Comparison of ENCODE assay signal across 19 mouse cellular contexts in genomic region chr13:40892547-40892946, GRCm38 (mm10). TPM values are rescaled to one million over a fixed set of nuclear protein-coding genes. Genes with fewer than 3 reads are reported as not detected.
A peak's percentile ranks its signal among the peaks of the same experiment; 100 is the strongest.
DNase-seq lines count a peak whose midpoint lies in the region; ATAC-seq and TF ChIP-seq lines count a peak whose summit lies in the region.
"Had no signal": no experiment of that assay in that cellular context is flagged by ENCODE, and none has a peak within 500 bp of the region (broad histone marks: within the 10 kb centered on the region; RNA-seq: fewer than 3 reads in every experiment).

No protein-coding gene starts in this region.

- H3K4me3 ChIP-seq in heart, postnatal 0 days (ENCODE audit: low read depth, low read length), result no peak overlapping the region
- peak overlapping the region; percentile 57 for H3K4me3 ChIP-seq in E14TG2a.4 (replicated peaks; ENCODE audit: low read length)
- no peak overlapping the region; the same call in 1 of the 2 replicates for H3K4me3 ChIP-seq in brown adipose tissue, adult 24 weeks (ENCODE audit: insufficient read depth, low read depth, low read length)
- no peak overlapping the region for H3K4me3 ChIP-seq in hindbrain, postnatal 0 days (ENCODE audit: low read length)
- H3K4me3 ChIP-seq: embryonic facial prominence, embryonic 10.5 days; forebrain, embryonic 13.5 days; heart, embryonic 12.5 days; hindbrain, embryonic 12.5 days had no signal

- H3K4me2 ChIP-seq in heart, postnatal 0 days (ENCODE audit: low read depth, low read length), result no peak overlapping the region
- H3K4me2 ChIP-seq in hindbrain, postnatal 0 days (ENCODE audit: low read depth, low read length), result no peak overlapping the region
- H3K4me2 ChIP-seq: forebrain, embryonic 13.5 days; heart, embryonic 12.5 days; hindbrain, embryonic 12.5 days had no signal

- no peak for ATAC-seq in heart, postnatal 0 days (ENCODE audit: insufficient read depth, low read depth)
- ATAC-seq in hindbrain, postnatal 0 days, result no peak
- ATAC-seq: CD4-positive, CD25-positive, alpha-beta regulatory T cell, adult 4 months; forebrain, embryonic 13.5 days; forebrain, postnatal 0 days; hindbrain, embryonic 16.5 days had no signal

- H3K4me1 ChIP-seq in heart, postnatal 0 days (ENCODE audit: control insufficient read depth, insufficient read depth), result peaks cover 21% of the 10 kb centered on the region
- H3K4me1 ChIP-seq in E14TG2a.4 (replicated peaks; ENCODE audit: low read depth, low read length), result peaks cover 96% of the 10 kb centered on the region
- peaks cover 23% of the 10 kb centered on the region for H3K4me1 ChIP-seq in brown adipose tissue, adult 24 weeks (ENCODE audit: control insufficient read depth, insufficient read depth, insufficient read length, low read length)
- no peaks in the 10 kb centered on the region for H3K4me1 ChIP-seq in hindbrain, postnatal 0 days (ENCODE audit: insufficient read depth, low read length)
- H3K4me1 ChIP-seq: hindbrain, embryonic 12.5 days had no signal

- no peak for TF ChIP-seq EP300 in heart, postnatal 0 days (IDR thresholded peaks at IDR 0.05; ENCODE audit: low read depth)

- 68% methylated on average over 4 of the region's 4 CpGs for WGBS in heart, postnatal 0 days
- 76% methylated on average over 4 of the region's 4 CpGs for WGBS in hindbrain, postnatal 0 days

- no peak overlapping the region for H3K9ac ChIP-seq in heart, postnatal 0 days (replicated peaks; ENCODE audit: low read depth, low read length)
- H3K9ac ChIP-seq in hindbrain, postnatal 0 days (replicated peaks; ENCODE audit: low read length), result no peak overlapping the region
- H3K9ac ChIP-seq: forebrain, embryonic 13.5 days; forebrain, postnatal 0 days; heart, embryonic 12.5 days; hindbrain, embryonic 12.5 days had no signal

- no peaks in the 10 kb centered on the region for H3K36me3 ChIP-seq in heart, postnatal 0 days (replicated peaks; ENCODE audit: control insufficient read depth, insufficient read depth, low read length)
- H3K36me3 ChIP-seq in E14TG2a.4 (ENCODE audit: insufficient read depth, low read length), result peaks cover 64% of the 10 kb centered on the region
- no peaks in the 10 kb centered on the region for H3K36me3 ChIP-seq in hindbrain, postnatal 0 days (ENCODE audit: insufficient read depth, low read length)
- H3K36me3 ChIP-seq: embryonic facial prominence, embryonic 10.5 days; heart, embryonic 12.5 days; hindbrain, embryonic 12.5 days had no signal

- no peak for DNase-seq in heart, postnatal 0 days (ENCODE audit: low spot score)
- DNase-seq in heart, adult 8-10 months (ENCODE audit: low spot score), result no peak
- peak; percentile 83 for DNase-seq in 416B (ENCODE audit: low read depth)
- DNase-seq in spleen, postnatal 36 days (ENCODE audit: low spot score in 2 of 2), result no peak
- no peak for DNase-seq in hindbrain, postnatal 0 days (ENCODE audit: low spot score)
- DNase-seq: adrenal gland, postnatal 10 days; cerebellum, adult 11-12 months; cerebellum, adult 9-10 months; forebrain, postnatal 0 days; heart, postnatal 4 days; kidney, adult 11 months had no signal

- no peaks in the 10 kb centered on the region for H3K9me3 ChIP-seq in heart, postnatal 0 days (replicated peaks; ENCODE audit: control insufficient read depth, low read length)
- H3K9me3 ChIP-seq in E14TG2a.4 (ENCODE audit: low read length), result no peaks in the 10 kb centered on the region
- no peaks in the 10 kb centered on the region for H3K9me3 ChIP-seq in hindbrain, postnatal 0 days (ENCODE audit: low read length)
- H3K9me3 ChIP-seq: embryonic facial prominence, embryonic 10.5 days; forebrain, embryonic 13.5 days; heart, embryonic 12.5 days; hindbrain, embryonic 12.5 days had no signal

- no peak for TF ChIP-seq CTCF in heart, postnatal 0 days (IDR thresholded peaks at IDR 0.05; ENCODE audit: low read depth)
- no peak for TF ChIP-seq CTCF in E14TG2a.4 (conservative IDR thresholded peaks at IDR 0.05; ENCODE audit: low read length)
- TF ChIP-seq CTCF in hindbrain, postnatal 0 days (IDR thresholded peaks at IDR 0.05; ENCODE audit: low read depth), result no peak

- no peaks in the 10 kb centered on the region for H3K27me3 ChIP-seq in heart, postnatal 0 days (ENCODE audit: control insufficient read depth, insufficient read depth, low read length)
- H3K27me3 ChIP-seq in E14TG2a.4 (ENCODE audit: insufficient read depth, low read length), result no peaks in the 10 kb centered on the region
- no peaks in the 10 kb centered on the region for H3K27me3 ChIP-seq in hindbrain, postnatal 0 days (ENCODE audit: insufficient read depth, low read length)
- H3K27me3 ChIP-seq: forebrain, embryonic 13.5 days; heart, embryonic 12.5 days; hindbrain, embryonic 12.5 days had no signal

- 0 out of 2 replicates have a peak overlapping the region, but pooled peaks have one; percentile 7 for H3K27ac ChIP-seq in heart, postnatal 0 days (ENCODE audit: low read depth)
- H3K27ac ChIP-seq in brown adipose tissue, adult 24 weeks (replicated peaks; ENCODE audit: low read depth, low read length), result peak overlapping the region; percentile 94
- H3K27ac ChIP-seq in hindbrain, postnatal 0 days, result no peak overlapping the region
- H3K27ac ChIP-seq: embryonic facial prominence, embryonic 10.5 days; forebrain, embryonic 13.5 days; hindbrain, embryonic 12.5 days had no signal

RNA-seq across cellular contexts. Expression of gene Gcnt2, which starts 33.0 kb away (rescaled TPM):
- total RNA-seq in heart, postnatal 0 days (2014; rRNA removed; ENCODE audit: low replicate concordance), result 12.9 and 15.5 TPM in 2 replicates
- polyA plus RNA-seq in heart, postnatal 0 days (2015; fragmentation: Nextera tagmentation; extraction: Ambion mirVana), result 2.8 and 3.1 TPM in 2 replicates
- total RNA-seq in heart, adult 8-10 months (2022), result 1 to 10 TPM; 6.2 to 9.7 (median 7.1) TPM
- 5.3 and 7.0 TPM in 2 replicates for polyA plus RNA-seq in brown adipose tissue, adult 24 weeks (2012; ENCODE audit: insufficient read depth, insufficient read length, missing spikeins)
- total RNA-seq in hindbrain, postnatal 0 days (2014; rRNA removed), result 11.1 and 12.0 TPM in 2 replicates
- 2.9 and 3.1 TPM in 2 replicates for polyA plus RNA-seq in hindbrain, postnatal 0 days (2015; fragmentation: Nextera tagmentation; extraction: Ambion mirVana)
